Mouse (Mus musculus) layer of hippocampus, adult 18-20 months (tissue): ENCODE measurements at regions not wholly inside any gene's neighbourhood (a gene's known extent, or its start where the extent isn't known, plus 50 kb on each side); places are given as distances from the start of the nearest gene placed in this dataset.
A peak's percentile ranks its signal among the peaks of the same experiment; 100 is the strongest.

Source experiments
- DNase-seq, 2 experiments: peaks; one replicate each; pipeline ENCODE4 v3.0.0; 2022; ENCODE audit warnings: low spot score in 2 of 2

- DNase-seq, result no peak
These were observed 644.6 kb upstream of the Vstm2b start for GRCm38 (mm10) chr7:40253486-40253885.

GRCm38 (mm10) chr7:40257733-40258376, 640.3 kb upstream of the Vstm2b start:
- no peak for DNase-seq

GRCm38 (mm10) chr7:40258377-40258739, 639.8 kb upstream of the Vstm2b start:
- no peak for DNase-seq

- DNase-seq, result peak; percentile 61 to 87
These were observed 624.6 kb upstream of the Vstm2b start for GRCm38 (mm10) chr7:40273459-40274072.

- peak in 1 of 2 experiments; percentile 4 for DNase-seq
These were observed 623.0 kb upstream of the Vstm2b start for GRCm38 (mm10) chr7:40275078-40275477.

GRCm38 (mm10) chr7:40275658-40276057, 622.5 kb upstream of the Vstm2b start:
- DNase-seq, result no peak

GRCm38 (mm10) chr7:40276116-40276515, 622.0 kb upstream of the Vstm2b start:
- no peak for DNase-seq

GRCm38 (mm10) chr7:40290166-40290565, 608.0 kb upstream of the Vstm2b start:
- no peak for DNase-seq

- DNase-seq, result peak in 1 of 2 experiments; percentile 17
These were observed 587.6 kb upstream of the Vstm2b start for GRCm38 (mm10) chr7:40310558-40310957.

- peak; percentile 18 to 56 for DNase-seq
These were observed 577.0 kb upstream of the Vstm2b start for GRCm38 (mm10) chr7:40321171-40321570.

GRCm38 (mm10) chr7:40325188-40325705, 572.9 kb upstream of the Vstm2b start:
- DNase-seq, result peak in 1 of 2 experiments; percentile 7

- DNase-seq, result no peak
These were observed 565.7 kb upstream of the Vstm2b start for GRCm38 (mm10) chr7:40332455-40332854.

- DNase-seq, result no peak
These were observed 545.8 kb upstream of the Vstm2b start for GRCm38 (mm10) chr7:40352306-40352705.

GRCm38 (mm10) chr7:40362719-40363118, 535.4 kb upstream of the Vstm2b start:
- no peak for DNase-seq

GRCm38 (mm10) chr7:40372713-40373112, 525.4 kb upstream of the Vstm2b start:
- no peak for DNase-seq

GRCm38 (mm10) chr7:40377839-40378238, 520.3 kb upstream of the Vstm2b start:
- DNase-seq, result no peak

- DNase-seq, result no peak
These were observed 516.9 kb upstream of the Vstm2b start for GRCm38 (mm10) chr7:40381244-40381643.

GRCm38 (mm10) chr7:40388152-40388551, 510.0 kb upstream of the Vstm2b start:
- DNase-seq, result no peak

GRCm38 (mm10) chr7:40389795-40390194, 508.3 kb upstream of the Vstm2b start:
- DNase-seq, result no peak

GRCm38 (mm10) chr7:40390927-40391326, 507.2 kb upstream of the Vstm2b start:
- no peak for DNase-seq

GRCm38 (mm10) chr7:40391626-40392025, 506.5 kb upstream of the Vstm2b start:
- DNase-seq, result no peak

GRCm38 (mm10) chr7:40392207-40392606, 505.9 kb upstream of the Vstm2b start:
- DNase-seq, result peak in 1 of 2 experiments; percentile 20

GRCm38 (mm10) chr7:40392699-40393098, 505.4 kb upstream of the Vstm2b start:
- DNase-seq, result no peak
